Mouse (Mus musculus): ENCODE data around the gene Ccr1. TPM values are rescaled to one million over a fixed set of nuclear protein-coding genes. Genes with fewer than 3 reads are reported as not detected.
A peak's percentile ranks its signal among the peaks of the same experiment; 100 is the strongest.
"Not testable (repeated sequence)": the region's sequence is repeated elsewhere in the genome, so short reads cannot be mapped to it uniquely, and the experiment has no call there.

The Ccr1 gene
- polyA plus RNA-seq, 1 experiment from 2014 or later: not detected

DNA sequence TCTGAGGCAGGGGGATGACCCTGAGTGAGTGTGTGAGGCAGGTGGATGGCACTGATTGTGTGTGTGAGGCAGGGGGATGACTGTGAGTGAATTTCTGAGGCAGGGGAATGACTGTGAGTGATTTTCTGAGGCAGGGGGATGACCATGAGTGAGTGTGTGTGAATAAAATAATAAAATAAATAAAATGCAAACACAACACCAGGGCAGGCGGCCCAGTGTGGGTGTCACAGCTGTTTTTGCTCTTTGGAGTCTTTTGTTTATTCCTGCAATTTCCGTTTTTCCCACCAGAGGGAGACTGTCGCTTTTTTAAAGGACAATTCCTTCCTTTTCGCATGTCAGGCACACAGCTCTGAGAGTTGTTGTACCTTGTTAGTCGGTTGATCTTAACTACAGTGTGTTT, 42.5 kb downstream of the Ccr1 start:
- peak; percentile 20 for DNase-seq (ENCODE audit: low read depth, low spot score)
- H3K27me3 ChIP-seq; in situ Hi-C loops (cut with MboI; ENCODE audit: low pct_unique_long_range_greater_than_20kb); POLR2A ChIA-PET: not testable (repeated sequence)
- ATAC-seq: peak; percentile 61
- TF ChIP-seq CTCF (IDR thresholded peaks at IDR 0.05): peak; percentile 46
- CTCF ChIA-PET: interaction anchor here (0.6 kb wide), 1 partner anchor 10 kb away, joined by 3 read pairs; no protein-coding TSS in a partner anchor

DNA sequence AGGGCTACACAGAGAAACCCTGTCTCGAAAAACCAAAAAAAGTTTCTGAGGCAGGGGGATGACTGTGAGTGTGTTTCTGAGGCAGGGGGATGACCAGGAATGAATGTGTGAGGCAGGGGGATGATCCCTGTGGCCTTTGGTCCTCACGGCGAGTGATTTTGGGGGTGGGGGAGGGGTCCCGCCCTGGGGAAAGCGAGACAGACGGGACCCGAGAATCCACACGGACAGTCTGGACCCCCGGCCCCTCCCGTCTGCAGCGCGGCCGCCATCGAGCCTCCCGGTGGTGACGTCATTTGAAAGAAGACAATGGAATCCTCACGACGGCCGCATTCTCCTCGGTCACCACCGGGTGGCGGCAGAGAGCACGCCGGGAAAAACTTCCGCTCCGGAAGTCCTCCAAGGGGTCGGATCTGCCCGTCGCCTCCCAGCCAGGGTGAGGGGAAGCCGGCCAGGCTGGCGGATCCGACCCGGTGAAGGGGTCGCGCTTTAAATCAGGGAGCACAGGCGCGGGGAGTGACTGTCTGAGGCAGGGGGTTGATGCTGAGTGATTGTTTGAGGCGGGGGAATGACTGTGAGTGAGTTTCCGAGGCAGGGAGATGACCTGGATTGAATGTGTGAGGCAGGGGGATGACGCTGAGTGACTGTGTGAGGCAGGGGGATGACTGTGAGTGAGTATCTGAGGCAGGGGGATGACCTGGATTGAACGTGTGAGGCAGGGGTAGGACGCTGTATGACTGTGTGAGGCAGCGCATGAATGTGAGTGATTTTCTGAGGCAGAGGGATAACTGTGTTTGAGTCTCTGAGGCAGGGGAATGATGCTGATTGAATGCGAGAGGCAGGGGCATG, 43.2 kb downstream of the Ccr1 start:
- ChIA-PET CTCF (no interaction called here), POLR2A (no interaction called here)
- H3K27me3 ChIP-seq: no peaks in the 10 kb centered on the region
- peak; percentile 87 for TF ChIP-seq CTCF (IDR thresholded peaks at IDR 0.05)
- DNase-seq (ENCODE audit: low read depth, low spot score) (peak; percentile 89), ATAC-seq (peak; percentile 65)
- in situ Hi-C loops (cut with MboI; ENCODE audit: low pct_unique_long_range_greater_than_20kb): no loop called here

DNA sequence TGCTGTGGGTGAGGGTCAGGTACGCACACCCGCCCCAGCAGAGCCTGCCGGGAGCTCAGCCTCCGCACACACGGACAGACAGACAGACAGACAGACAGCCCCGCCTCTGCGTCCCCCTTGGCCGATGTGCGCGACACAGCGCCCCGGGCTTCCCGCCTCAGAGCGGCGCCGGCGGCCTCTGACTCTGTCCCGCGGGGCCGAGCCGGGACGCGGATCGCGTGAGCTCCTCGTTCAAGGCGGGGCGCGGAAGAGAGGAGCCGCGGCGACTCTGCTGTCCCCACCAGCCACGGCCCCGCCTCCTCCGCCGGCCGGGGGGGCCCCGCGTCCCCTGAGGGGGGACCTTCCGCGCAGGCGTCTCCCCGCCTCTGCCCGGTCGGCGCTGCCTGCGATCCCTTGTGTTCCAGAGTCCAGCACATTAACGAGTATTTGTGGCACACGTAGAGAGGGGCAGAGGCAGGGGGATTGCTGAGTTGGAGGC, 43.9 kb downstream of the Ccr1 start:
- TF ChIP-seq CTCF (IDR thresholded peaks at IDR 0.05): no peak
- CTCF ChIA-PET: no interaction called here
- ATAC-seq (peak; percentile 52), DNase-seq (ENCODE audit: low read depth, low spot score) (peak; percentile 77)
- in situ Hi-C loops (cut with MboI; ENCODE audit: low pct_unique_long_range_greater_than_20kb): no loop called here
- H3K27me3 ChIP-seq: no peaks in the 10 kb centered on the region
- POLR2A ChIA-PET: no interaction called here

DNA sequence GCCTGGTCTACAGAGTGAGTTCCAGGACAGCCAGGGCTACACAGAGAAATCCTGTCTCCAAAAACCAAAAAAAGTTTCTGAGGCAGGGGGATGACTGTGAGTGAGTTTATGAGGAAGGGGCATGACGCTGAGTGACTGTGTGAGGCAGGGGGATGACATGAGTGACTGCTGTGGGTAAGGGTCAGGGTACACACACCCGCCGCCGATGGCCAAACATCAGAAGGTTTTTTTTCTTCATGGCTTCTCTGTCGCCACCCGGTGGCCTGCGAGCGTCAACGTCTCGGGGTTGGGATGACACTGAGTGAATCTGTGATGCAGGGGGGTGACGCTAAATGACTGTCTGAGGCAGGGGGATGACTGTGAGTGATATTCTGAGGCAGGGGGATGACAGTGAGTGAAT, 44.5 kb downstream of the Ccr1 start:
- TF ChIP-seq CTCF (IDR thresholded peaks at IDR 0.05): peak; percentile 31
- DNase-seq (ENCODE audit: low read depth, low spot score) (peak; percentile 25), ATAC-seq (peak; percentile 27)
- POLR2A ChIA-PET; in situ Hi-C loops (cut with MboI; ENCODE audit: low pct_unique_long_range_greater_than_20kb); CTCF ChIA-PET; H3K27me3 ChIP-seq: not testable (repeated sequence)

DNA sequence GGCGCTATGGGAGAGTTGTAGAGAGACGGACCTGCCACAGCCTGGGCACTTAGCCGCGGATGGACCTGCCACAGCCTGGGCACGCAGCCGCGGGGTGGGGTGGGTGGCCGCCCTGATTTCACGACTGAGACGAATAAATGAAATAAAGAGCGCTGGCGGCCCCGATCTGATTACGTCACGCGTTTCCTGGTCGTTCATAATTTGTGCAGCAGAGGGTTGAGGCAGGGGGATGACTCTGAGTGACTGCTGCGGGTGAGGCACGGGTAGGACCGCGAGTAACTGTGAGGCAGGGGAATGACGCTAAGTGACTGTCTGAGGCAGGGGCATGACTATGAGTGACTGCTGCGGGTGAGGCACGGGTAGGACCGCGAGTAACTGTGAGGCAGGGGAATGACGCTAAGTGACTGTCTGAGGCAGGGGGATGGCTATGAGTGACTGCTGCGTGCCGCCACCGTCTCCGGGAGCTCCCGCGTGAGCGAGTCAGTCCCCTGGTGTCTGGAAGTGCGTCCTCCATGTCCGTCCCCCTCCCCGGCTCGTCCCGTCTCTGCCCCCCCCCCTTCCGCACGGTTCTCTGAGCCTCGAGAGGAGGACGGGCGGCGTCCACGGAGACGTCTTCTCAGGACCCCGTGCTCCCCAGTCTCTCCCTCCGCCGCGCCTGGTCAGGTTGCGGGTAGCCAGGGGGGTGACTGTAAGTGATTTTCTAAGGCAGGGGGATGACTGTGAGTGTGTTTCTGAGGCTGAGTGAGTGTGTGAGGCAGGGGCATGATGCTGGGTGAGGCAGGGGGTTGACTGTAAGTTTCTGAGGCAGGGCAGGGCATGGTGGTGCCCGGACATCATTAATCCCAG, 45.1 kb downstream of the Ccr1 start:
- in situ Hi-C loops (cut with MboI; ENCODE audit: low pct_unique_long_range_greater_than_20kb): no loop called here
- POLR2A ChIA-PET: no interaction called here
- DNase-seq (ENCODE audit: low read depth, low spot score): no peak
- no peak for ATAC-seq
- TF ChIP-seq CTCF (IDR thresholded peaks at IDR 0.05): no peak
- CTCF ChIA-PET: no interaction called here
- H3K27me3 ChIP-seq: no peaks in the 10 kb centered on the region

Other genes starting within 250 kb of the Ccr1 start
- 0.06 TPM for gene Cxcr6, start 162.2 kb downstream of the Ccr1 start, polyA plus RNA-seq (2021)
- gene Fyco1, start 116.8 kb downstream of the Ccr1 start, polyA plus RNA-seq (2021): 22.6 TPM
- gene Xcr1, start 106.7 kb downstream of the Ccr1 start, polyA plus RNA-seq (2021): 0.12 TPM
- gene Ccr1l1, start 9.7 kb upstream of the Ccr1 start, polyA plus RNA-seq (2021): not detected
- gene Ccr3, start 53.3 kb upstream of the Ccr1 start, polyA plus RNA-seq (2021): not detected
- not detected for gene Ccr2, start 133.3 kb upstream of the Ccr1 start, polyA plus RNA-seq (2021)
- not detected for gene Ccr5, start 152.9 kb upstream of the Ccr1 start, polyA plus RNA-seq (2021)

Data from Patski (cell line).